ENCODE assay signal across 9 mouse cellular contexts in genomic region chr1:180403357-180403693, GRCm38 (mm10).
DNase-seq lines count a peak whose midpoint lies in the region; ATAC-seq and TF ChIP-seq lines count a peak whose summit lies in the region.
"Had no signal": no experiment of that assay in that cellular context is flagged by ENCODE, and none has a peak within 500 bp of the region (broad histone marks: within the 10 kb centered on the region; RNA-seq: fewer than 3 reads in every experiment).

No protein-coding gene starts in this region.

- H3K27ac ChIP-seq in kidney, embryonic 15.5 days: peak overlapping the region; percentile 93
- H3K27ac ChIP-seq in brown adipose tissue, adult 24 weeks (replicated peaks; ENCODE audit: low read depth, low read length): peak overlapping the region; percentile 100
- H3K27ac ChIP-seq in embryonic fibroblast, embryonic 13.5 days (ENCODE audit: insufficient read depth, low read length): 0 out of 2 replicates have a peak overlapping the region, but pooled peaks have one; percentile 3
- peak overlapping the region; percentile 68 for H3K27ac ChIP-seq in liver, embryonic 16.5 days (ENCODE audit: low read length)

- no peaks in the 10 kb centered on the region for H3K27me3 ChIP-seq in kidney, embryonic 15.5 days
- H3K27me3 ChIP-seq in liver, embryonic 16.5 days (ENCODE audit: control insufficient read depth, insufficient read depth, low read depth, low read length): no peaks in the 10 kb centered on the region
- H3K27me3 ChIP-seq: Patski had no signal

- H3K4me1 ChIP-seq in kidney, embryonic 15.5 days: peaks cover 77% of the 10 kb centered on the region
- H3K4me1 ChIP-seq in brown adipose tissue, adult 24 weeks (ENCODE audit: control insufficient read depth, insufficient read depth, insufficient read length, low read length): peaks cover 67% of the 10 kb centered on the region
- H3K4me1 ChIP-seq in embryonic fibroblast, embryonic 13.5 days (ENCODE audit: control insufficient read depth, insufficient read depth, low read length): peaks cover 16% of the 10 kb centered on the region
- peaks cover 7% of the 10 kb centered on the region for H3K4me1 ChIP-seq in liver, embryonic 16.5 days (ENCODE audit: control insufficient read depth, low read depth, low read length)

- peak overlapping the region; percentile 29; the same call in 1 of the 2 replicates for H3K4me2 ChIP-seq in kidney, embryonic 15.5 days
- no peak overlapping the region for H3K4me2 ChIP-seq in liver, embryonic 16.5 days (ENCODE audit: low read depth, low read length)

- H3K4me3 ChIP-seq in kidney, embryonic 15.5 days (replicated peaks): no peak overlapping the region
- H3K4me3 ChIP-seq in brown adipose tissue, adult 24 weeks (ENCODE audit: insufficient read depth, low read depth, low read length): peak overlapping the region; percentile 42
- H3K4me3 ChIP-seq in embryonic fibroblast, embryonic 13.5 days (ENCODE audit: insufficient read depth, low read length): no peak overlapping the region
- no peak overlapping the region for H3K4me3 ChIP-seq in liver, embryonic 16.5 days (ENCODE audit: low read depth, low read length)

- TF ChIP-seq POLR2A in embryonic fibroblast, embryonic 13.5 days (IDR thresholded peaks at IDR 0.05; ENCODE audit: low read depth, low read length): no peak

- no peak overlapping the region for H3K9ac ChIP-seq in kidney, embryonic 15.5 days
- no peak overlapping the region for H3K9ac ChIP-seq in liver, embryonic 16.5 days (ENCODE audit: low read depth, low read length)

- H3K36me3 ChIP-seq in kidney, embryonic 15.5 days: no peaks in the 10 kb centered on the region
- no peaks in the 10 kb centered on the region for H3K36me3 ChIP-seq in liver, embryonic 16.5 days (ENCODE audit: control insufficient read depth, insufficient read depth)

- no peaks in the 10 kb centered on the region for H3K9me3 ChIP-seq in kidney, embryonic 15.5 days (replicated peaks)
- H3K9me3 ChIP-seq in liver, embryonic 16.5 days (replicated peaks; ENCODE audit: control insufficient read depth, low read length): no peaks in the 10 kb centered on the region

- intact Hi-C loops in left cerebral cortex, postnatal 14 days (cut with DNase I): no loop called here
- intact Hi-C loops in left cerebral cortex, postnatal 4 days (cut with DNase I): no loop called here

- WGBS in kidney, embryonic 15.5 days: 82% methylated on average over 8 of the region's 8 CpGs
- 47% methylated on average over 8 of the region's 8 CpGs for WGBS in liver, embryonic 16.5 days (ENCODE audit: insufficient replicate concordance)

- no peak for DNase-seq in kidney, postnatal 36 days
- no peak for DNase-seq in left cerebral cortex, postnatal 14 days (ENCODE audit: low spot score in 2 of 2)
- DNase-seq in gastrocnemius, adult 8-10 months (ENCODE audit: low spot score in 2 of 2): no peak
- no peak for DNase-seq in left cerebral cortex, postnatal 4 days

- ATAC-seq in kidney, embryonic 15.5 days (replicated peaks; ENCODE audit: low FRiP score): no peak
- ATAC-seq in liver, embryonic 16.5 days (ENCODE audit: low read depth): no peak

- TF ChIP-seq CTCF in embryonic fibroblast, embryonic 13.5 days (IDR thresholded peaks at IDR 0.05; ENCODE audit: borderline replicate concordance, insufficient read depth, low read length): no peak

Comparison
In these comparisons a context has a peak if more than half of its experiments do, and no peak if none do; other contexts are left out.
1. H3K27ac ChIP-seq: peak in every context shown above with its lines; median percentile 100 in brown adipose tissue, adult 24 weeks; 93 in kidney, embryonic 15.5 days; 68 in liver, embryonic 16.5 days; 3 in embryonic fibroblast, embryonic 13.5 days.